Mouse (Mus musculus): ENCODE measurements around the gene 1700017D01Rik.

GRCm38 (mm10) chr19:11129702-11130101 lies 974 bp downstream of the 1700017D01Rik start:
- TF ChIP-seq POLR2A (IDR thresholded peaks at IDR 0.05; ENCODE audit: insufficient read depth, low read length), result no peak
- TF ChIP-seq CTCF (IDR thresholded peaks at IDR 0.05; ENCODE audit: low read depth, low read length), result no peak
- TF ChIP-seq EP300 (IDR thresholded peaks at IDR 0.05; ENCODE audit: insufficient read depth, low read depth, low read length), result no peak
